Mouse (Mus musculus) A20 (cell line): ENCODE results near the gene Elane.

Experiments used
- DNase-seq: peaks from one replicate; pipeline ENCODE4 v3.0.0-alpha.2; 2011; ENCODE audit warnings: low read depth, low spot score

The Elane gene

DNA sequence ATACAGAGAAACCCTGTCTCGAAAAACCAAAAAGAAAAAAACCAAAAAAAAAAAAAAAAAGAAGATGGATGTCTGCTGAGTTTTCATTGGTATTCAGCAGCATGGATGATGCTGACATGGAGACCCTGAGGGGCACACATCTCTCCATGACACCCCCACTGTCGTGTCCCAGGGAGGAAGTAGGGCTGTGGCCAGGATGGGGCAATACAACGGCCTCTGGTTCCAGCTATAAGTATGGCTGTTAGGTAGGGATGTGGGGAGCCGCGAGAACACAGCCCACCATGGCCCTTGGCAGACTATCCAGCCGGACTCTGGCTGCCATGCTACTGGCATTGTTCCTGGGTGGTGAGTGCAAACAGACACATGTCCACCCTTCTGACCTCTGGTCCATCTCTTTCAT is at the start of gene Elane:
Gene Elane, plus strand, starts transcription at position 194 of the 400 bp plus-strand sequence.
- no peak for DNase-seq

DNA sequence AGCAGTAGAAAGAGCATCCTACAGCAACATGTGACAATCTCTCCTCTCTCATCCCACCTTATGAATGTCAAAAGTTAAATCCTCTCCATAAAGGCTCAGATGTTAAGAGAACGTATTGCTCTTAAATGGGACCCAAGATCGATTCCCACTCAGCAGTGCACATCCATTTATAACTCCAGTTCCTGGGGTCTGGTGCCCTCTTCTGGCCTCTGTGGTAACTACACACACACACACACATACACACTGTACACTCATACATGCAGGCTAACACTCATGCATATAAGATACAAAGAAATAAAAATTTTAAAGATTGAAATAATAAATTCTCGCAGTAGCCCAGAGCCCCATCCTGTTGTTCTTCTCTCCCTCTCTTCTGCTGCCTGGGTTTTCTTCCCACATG is 49.1 kb upstream of the Elane start:
- DNase-seq = no peak

DNA sequence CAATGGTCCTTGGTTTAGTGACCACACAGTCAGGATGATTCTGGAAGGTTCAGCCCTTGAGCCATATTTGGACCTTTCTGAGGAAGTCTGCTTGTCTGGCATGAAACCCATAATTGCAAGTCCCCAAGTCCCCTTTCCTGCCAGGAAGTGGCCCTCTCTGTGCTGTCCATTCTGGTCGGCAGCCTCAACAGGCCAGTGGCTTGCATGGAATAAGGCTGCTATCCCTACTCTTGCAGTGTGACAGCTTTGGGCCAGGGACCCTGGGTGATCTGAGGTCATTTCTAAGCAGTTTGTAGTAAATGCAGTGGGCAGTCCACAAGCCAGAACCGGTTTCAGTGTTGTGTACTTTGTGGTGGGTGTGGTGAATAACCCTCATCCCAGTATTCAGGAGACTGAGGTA is 47.9 kb upstream of the Elane start:
- no peak for DNase-seq

- no peak for DNase-seq
These were observed 46.0 kb upstream of the Elane start for GRCm38 (mm10) chr10:79840091-79840490.

DNA sequence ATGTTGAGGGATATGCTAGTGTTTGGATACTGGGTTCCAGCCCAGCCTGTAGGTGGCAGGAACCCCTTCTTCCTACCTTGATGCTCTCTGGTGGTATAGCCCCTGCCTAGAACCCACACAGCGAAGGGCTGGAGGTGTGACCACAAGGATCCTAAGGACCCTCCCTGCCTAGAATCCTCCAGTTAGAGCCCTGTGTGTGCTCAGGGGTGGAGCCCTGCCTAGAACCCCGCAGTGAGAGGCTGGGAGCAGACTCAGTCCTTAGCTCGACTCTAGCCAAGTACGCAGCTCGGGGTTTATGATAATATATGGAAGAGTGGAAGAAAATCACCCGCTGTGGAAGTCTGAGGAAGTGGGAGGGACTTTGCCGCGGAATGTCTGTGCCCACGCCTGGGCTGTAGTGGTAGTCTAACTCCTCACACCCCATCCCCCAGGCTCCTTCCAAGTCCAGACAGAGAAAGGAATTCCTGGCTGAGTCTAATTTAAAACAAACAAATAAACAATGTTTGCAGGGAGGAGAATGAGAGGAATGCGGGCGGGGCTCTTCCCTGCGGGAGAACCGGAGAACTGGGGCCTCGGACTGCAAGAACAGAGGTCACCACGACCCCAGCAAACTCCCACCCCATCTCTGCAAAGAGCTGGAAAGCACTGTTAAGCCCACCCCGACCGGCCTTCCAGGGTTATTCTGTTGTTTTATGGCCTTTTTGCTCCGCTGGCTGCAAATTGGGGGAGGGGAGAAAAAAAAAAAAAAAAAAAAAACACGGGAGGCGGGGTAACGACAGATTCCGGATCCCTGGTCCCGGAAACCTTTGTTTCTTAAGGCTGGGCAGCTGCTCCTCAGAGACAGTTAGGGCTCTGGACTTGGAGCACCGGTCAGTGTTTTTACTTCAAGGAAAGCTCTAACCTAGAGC is 45.1 kb upstream of the Elane start:
- no peak for DNase-seq

DNA sequence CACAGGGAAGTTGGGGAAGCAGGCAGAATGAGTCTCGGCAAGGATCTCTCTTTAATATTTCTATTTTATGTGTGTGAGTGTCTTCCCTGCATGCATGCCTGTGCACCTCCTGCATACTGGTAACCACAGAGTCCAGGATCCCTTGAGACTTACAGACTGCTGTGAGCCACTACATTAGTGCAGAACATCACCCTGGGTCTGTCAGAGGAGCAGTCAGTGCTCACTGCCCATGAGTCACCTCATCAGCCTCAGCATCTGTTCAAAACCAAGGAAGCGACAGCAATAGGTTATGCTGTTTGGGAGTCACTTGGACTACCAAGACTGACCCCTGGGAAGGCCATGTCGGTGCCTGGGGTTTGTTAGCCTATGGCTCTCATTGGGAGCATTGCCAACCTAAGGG is 43.7 kb upstream of the Elane start:
- no peak for DNase-seq

DNA sequence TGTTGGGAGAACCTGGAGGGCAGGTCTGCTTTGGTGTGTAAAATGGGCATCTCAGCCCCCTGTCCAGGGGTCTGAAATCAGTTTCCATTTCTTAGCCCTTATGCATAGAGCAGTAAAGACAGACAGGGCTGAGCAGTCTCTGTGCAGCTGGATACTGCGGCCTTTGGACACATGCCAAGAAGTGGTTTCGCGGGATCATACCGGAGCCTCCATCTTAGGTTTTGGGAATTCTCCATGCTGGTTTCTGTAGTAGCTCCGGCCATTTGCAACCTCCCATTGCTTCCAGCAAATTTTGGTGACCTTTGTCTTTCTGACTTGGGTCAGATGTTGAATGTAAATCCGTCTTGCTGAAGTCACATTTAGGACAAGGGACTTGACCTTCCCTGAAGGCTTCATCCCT is 42.6 kb upstream of the Elane start:
- no peak for DNase-seq

DNA sequence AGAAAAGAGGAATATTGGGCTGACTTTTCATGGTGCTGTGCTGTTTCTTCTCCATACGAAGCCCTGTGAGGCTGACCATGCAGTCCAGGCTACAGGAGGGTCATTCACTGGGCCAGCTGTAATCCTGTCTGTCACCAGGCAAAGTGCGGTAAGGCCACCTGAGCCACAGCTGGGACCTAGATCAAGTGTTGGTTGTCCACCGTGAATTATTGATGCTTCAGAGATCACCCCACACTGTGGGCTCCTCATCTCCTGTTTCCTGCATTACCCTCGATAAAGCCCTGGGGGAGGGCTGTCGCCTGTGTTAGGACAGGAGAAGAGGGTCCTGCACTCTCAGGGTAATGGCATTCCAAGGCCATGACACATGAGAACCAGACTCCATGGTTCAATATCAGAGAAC is 39.5 kb upstream of the Elane start:
- DNase-seq = no peak

DNA sequence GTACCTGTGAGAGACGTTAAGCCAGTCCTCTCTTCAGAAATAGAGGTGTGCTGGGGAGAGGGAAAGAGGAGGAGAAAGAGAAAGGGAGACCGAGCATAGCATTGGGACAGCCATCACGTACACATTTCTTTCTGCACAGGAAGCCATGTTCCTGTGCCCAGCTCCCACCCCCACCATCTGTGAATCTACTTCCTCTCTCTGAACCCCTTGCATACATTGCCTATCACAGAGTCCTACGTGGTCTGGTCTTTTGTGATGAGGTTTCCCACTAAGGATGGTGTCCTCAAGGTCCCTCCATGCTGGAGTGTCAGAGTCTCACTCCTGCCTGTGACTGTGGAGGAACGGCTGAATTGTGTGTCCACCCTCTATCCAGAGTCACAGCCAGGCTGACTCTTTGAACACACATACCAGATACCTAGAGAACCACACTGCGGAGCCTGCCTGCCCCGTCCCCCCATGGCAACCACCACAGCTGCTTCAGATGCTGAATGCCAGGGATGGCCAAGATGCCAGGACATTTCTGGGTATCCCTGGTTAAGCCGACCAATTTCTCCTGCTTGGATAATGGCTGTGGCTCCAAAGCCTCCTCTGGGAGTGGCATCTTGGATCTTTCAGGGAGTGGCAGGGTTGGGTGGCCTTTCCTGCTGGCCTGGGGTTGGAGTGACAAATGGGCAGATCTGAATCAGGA is 36.0 kb upstream of the Elane start:
- DNase-seq = peak; percentile 48

DNA sequence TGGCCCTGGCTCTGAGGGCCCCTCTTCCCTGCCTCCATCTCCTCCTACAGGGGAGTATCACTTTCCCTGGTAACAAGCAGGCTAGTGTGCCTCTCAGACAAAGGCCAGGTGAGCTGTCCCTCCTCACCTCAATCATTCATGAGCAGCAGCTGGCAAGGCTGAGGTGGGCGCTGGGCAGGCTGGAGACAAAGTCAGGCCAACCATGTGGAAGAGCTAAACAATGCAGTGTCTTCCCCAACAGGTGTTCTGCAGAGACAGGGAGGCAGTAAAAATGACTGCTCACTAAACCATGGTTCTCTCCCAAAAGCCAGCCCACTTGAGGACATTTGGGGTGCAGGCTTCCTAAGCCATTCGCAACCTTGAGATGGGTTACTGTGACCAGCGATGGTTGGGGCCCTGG is 34.4 kb upstream of the Elane start:
- DNase-seq = peak; percentile 49

- DNase-seq = peak; percentile 66
These were observed 33.8 kb upstream of the Elane start for GRCm38 (mm10) chr10:79852107-79852789.

GRCm38 (mm10) chr10:79852827-79853226 is 33.2 kb upstream of the Elane start:
- DNase-seq = no peak

- DNase-seq = peak; percentile 85
These were observed 32.7 kb upstream of the Elane start for GRCm38 (mm10) chr10:79853392-79853791.

- DNase-seq = peak; percentile 100
These were observed 31.9 kb upstream of the Elane start, which contains the start of gene Ptbp1 for GRCm38 (mm10) chr10:79853860-79854795. Gene Ptbp1 (plus strand): TSS chr10:79854427.

DNA sequence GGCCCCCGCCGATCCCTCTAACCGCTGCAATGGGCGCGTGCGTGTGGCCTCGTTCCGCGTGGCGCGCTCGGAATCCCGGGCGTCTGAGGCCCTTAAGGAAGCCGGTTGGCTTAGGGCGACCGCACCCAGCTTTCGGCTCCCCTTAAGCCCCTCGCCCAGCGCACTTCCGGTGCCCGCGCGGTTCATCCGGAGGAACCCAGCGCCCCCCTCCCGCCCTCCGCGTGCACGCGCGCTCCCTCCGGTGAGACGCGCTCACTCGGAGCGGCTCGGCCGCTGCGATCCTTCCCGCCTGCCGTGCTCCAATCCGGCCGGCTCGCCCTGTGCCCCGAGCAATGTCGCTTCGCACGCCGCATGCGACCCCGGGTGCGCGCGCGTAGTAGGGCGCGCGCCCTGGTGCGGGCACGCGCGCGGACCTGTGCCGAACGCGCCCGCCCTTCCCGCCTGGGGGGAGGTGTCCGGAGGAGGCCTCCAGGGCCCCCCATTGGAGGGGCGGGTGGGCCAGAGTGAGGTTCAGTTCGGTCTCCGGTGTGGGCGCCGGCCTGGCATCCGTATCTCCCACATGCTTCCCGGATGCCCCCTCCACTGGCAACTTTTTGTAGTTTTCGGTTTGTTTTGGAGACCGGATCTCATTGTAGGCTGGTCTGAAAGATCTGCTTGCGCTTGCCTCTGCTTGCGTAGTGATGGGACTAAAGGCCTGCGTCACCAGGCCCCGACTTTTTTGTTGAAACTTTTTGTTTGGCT is 31.1 kb upstream of the Elane start:
- peak; percentile 85 for DNase-seq

DNA sequence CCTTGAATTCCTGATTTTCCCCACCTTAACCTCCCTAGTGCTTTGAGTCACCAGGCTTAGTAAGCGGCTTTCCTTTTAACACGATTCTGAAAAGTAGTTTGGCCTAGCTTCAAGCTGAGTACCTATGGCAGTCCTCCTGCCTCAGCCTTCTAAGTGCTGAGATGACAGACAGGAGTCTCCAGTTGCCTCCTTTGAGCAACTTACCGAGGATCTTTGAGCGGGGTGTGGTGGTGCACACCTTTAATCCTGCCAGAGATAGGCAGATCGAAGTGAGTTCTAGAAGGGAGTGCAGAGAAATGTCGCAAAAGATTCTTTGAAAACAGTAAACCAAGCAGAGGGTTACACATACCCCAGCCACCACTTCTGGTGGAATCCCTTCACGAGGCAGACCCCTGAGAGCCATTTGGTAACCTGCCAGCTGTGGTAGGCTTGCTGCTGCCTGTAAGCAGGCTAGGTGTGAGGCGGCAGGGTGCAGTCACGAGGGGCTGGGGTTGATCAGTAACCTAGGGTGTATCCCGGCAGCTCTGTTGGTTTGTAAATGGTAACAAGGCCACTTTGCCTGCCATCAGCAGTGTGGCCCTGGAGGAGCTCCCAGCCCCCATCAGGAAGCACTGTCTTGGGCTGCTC is 30.4 kb upstream of the Elane start:
- peak; percentile 36 for DNase-seq

DNA sequence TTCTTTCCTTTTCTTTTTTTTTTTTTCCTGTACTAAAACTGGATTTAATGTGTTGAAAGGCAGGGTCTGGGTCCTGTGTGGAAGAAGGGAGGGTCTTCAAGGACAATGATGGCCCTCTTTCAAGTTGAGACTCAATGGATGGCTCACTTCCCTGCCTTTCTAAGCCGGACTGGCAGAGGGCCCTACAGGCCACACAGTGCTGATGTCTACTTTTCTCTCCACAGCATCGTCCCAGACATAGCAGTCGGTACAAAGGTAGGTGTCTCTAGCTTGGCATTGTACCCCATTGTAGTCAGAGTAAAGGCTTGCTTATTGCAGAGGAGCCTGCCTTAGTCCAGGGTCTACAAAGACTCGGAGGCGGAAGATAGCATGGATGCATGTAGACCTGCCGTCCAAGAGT is 29.8 kb upstream of the Elane start:
- no peak for DNase-seq

GRCm38 (mm10) chr10:79856704-79857451 is 29.2 kb upstream of the Elane start:
- no peak for DNase-seq

GRCm38 (mm10) chr10:79857452-79857811 is 28.6 kb upstream of the Elane start:
- DNase-seq = peak; percentile 44
